ENCODE assay signal across 8 mouse cellular contexts in genomic region chr7:81109717-81110651, GRCm38 (mm10). TPM values are rescaled to one million over a fixed set of nuclear protein-coding genes. Genes with fewer than 3 reads are reported as not detected.
A peak's percentile ranks its signal among the peaks of the same experiment; 100 is the strongest.
DNase-seq lines count a peak whose midpoint lies in the region; ATAC-seq lines count a peak whose summit lies in the region.

No protein-coding gene starts in this region.

- H3K4me1 ChIP-seq in hindbrain, embryonic 16.5 days (ENCODE audit: control insufficient read depth, insufficient read depth, low read depth, low read length) = peaks cover 4% of the 10 kb centered on the region; the same call in 1 of the 2 replicates
- no peaks in the 10 kb centered on the region for H3K4me1 ChIP-seq in hindbrain, embryonic 11.5 days (replicated peaks; ENCODE audit: control insufficient read depth, insufficient read depth, low read length)
- H3K4me1 ChIP-seq in midbrain, embryonic 13.5 days (replicated peaks) = 0 out of 2 replicates have a peak, but pooled peaks cover 4% of the 10 kb centered on the region

- no peak overlapping the region for H3K9ac ChIP-seq in hindbrain, embryonic 16.5 days (ENCODE audit: low read depth, low read length)
- H3K9ac ChIP-seq in hindbrain, embryonic 11.5 days (ENCODE audit: low read depth, low read length) = no peak overlapping the region
- H3K9ac ChIP-seq in midbrain, embryonic 13.5 days (replicated peaks) = no peak overlapping the region

- WGBS in hindbrain, embryonic 16.5 days = 53% methylated on average over 9 of the region's 9 CpGs
- WGBS in hindbrain, embryonic 11.5 days = 65% methylated on average over 9 of the region's 9 CpGs
- 67% methylated on average over 9 of the region's 9 CpGs for WGBS in midbrain, embryonic 13.5 days

- no peaks in the 10 kb centered on the region for H3K9me3 ChIP-seq in hindbrain, embryonic 16.5 days (ENCODE audit: control insufficient read depth, low read length)
- no peaks in the 10 kb centered on the region for H3K9me3 ChIP-seq in hindbrain, embryonic 11.5 days (ENCODE audit: control insufficient read depth, low read length)
- no peaks in the 10 kb centered on the region for H3K9me3 ChIP-seq in midbrain, embryonic 13.5 days

- no peak overlapping the region for H3K4me2 ChIP-seq in hindbrain, embryonic 16.5 days (ENCODE audit: low read length)
- H3K4me2 ChIP-seq in hindbrain, embryonic 11.5 days (replicated peaks; ENCODE audit: low read depth, low read length) = no peak overlapping the region
- H3K4me2 ChIP-seq in midbrain, embryonic 13.5 days (replicated peaks) = no peak overlapping the region

- no peak overlapping the region; the same call in 1 of the 2 replicates for H3K27ac ChIP-seq in hindbrain, embryonic 16.5 days (ENCODE audit: low read depth, low read length)
- H3K27ac ChIP-seq in hindbrain, embryonic 11.5 days (ENCODE audit: low read depth, low read length) = no peak overlapping the region
- no peak overlapping the region for H3K27ac ChIP-seq in midbrain, embryonic 13.5 days

- peak; percentile 89 for ATAC-seq in hindbrain, embryonic 16.5 days
- ATAC-seq in hindbrain, embryonic 11.5 days (ENCODE audit: low FRiP score) = no peak
- no peak for ATAC-seq in midbrain, embryonic 13.5 days

- H3K4me3 ChIP-seq in hindbrain, embryonic 16.5 days (ENCODE audit: low read length) = no peak overlapping the region
- no peak overlapping the region for H3K4me3 ChIP-seq in hindbrain, embryonic 11.5 days (ENCODE audit: low read depth, low read length)
- H3K4me3 ChIP-seq in midbrain, embryonic 13.5 days (replicated peaks) = no peak overlapping the region

- no peak for DNase-seq in hindbrain, embryonic 11.5 days (ENCODE audit: low spot score)
- DNase-seq in adrenal gland, adult 8-10 months = peak; percentile 65
- peak; percentile 68 to 86 for DNase-seq in gastrocnemius, postnatal 36 days
- DNase-seq in kidney, postnatal 36 days = peak; percentile 46 to 61
- no peak for DNase-seq in thymus, postnatal 10 days (ENCODE audit: low spot score in 2 of 2)
- DNase-seq in spleen, postnatal 14 days (ENCODE audit: low spot score in 2 of 2) = no peak

- no peaks in the 10 kb centered on the region for H3K27me3 ChIP-seq in hindbrain, embryonic 16.5 days (replicated peaks; ENCODE audit: control insufficient read depth, insufficient read depth, low read length)
- no peaks in the 10 kb centered on the region for H3K27me3 ChIP-seq in hindbrain, embryonic 11.5 days (ENCODE audit: control insufficient read depth, insufficient read depth, low read length)
- no peaks in the 10 kb centered on the region for H3K27me3 ChIP-seq in midbrain, embryonic 13.5 days

- H3K36me3 ChIP-seq in hindbrain, embryonic 16.5 days (ENCODE audit: control insufficient read depth, insufficient read depth, low read length) = no peaks in the 10 kb centered on the region
- H3K36me3 ChIP-seq in hindbrain, embryonic 11.5 days (ENCODE audit: control insufficient read depth, insufficient read depth, low read length) = no peaks in the 10 kb centered on the region
- H3K36me3 ChIP-seq in midbrain, embryonic 13.5 days = no peaks in the 10 kb centered on the region

- intact Hi-C loops in gastrocnemius, postnatal 36 days (cut with DNase I) = no loop called here

RNA-seq across cellular contexts. Expression of gene Slc28a1, which starts 4.6 kb away (rescaled TPM):
- 0.05 TPM in 1 of 2 replicates, not detected in the other for polyA plus RNA-seq in hindbrain, embryonic 16.5 days (2015; fragmentation: Nextera tagmentation; extraction: Ambion mirVana)
- 0.06 TPM in 1 of 2 replicates, not detected in the other for polyA plus RNA-seq in hindbrain, embryonic 11.5 days (2014; fragmentation: Nextera tagmentation; extraction: Ambion mirVana)
- total RNA-seq in adrenal gland, adult 8-10 months (2022) = not detected
- total RNA-seq in gastrocnemius, postnatal 36 days (2021) = under 1 TPM; 0.20 to 0.36 TPM
- not detected in 2 replicates for polyA plus RNA-seq in midbrain, embryonic 13.5 days (2015; fragmentation: Nextera tagmentation; extraction: Ambion mirVana)

RNA-seq across cellular contexts. Expression of gene Alpk3, which starts 52.6 kb away (rescaled TPM):
- polyA plus RNA-seq in hindbrain, embryonic 16.5 days (2015; fragmentation: Nextera tagmentation; extraction: Ambion mirVana) = 0.10 and 0.27 TPM in 2 replicates
- 0.13 and 0.14 TPM in 2 replicates for polyA plus RNA-seq in hindbrain, embryonic 11.5 days (2014; fragmentation: Nextera tagmentation; extraction: Ambion mirVana)
- under 1 TPM; 0.12 to 0.24 (median 0.19) TPM for total RNA-seq in adrenal gland, adult 8-10 months (2022)
- 100 to 1,000 TPM; 201 to 258 TPM for total RNA-seq in gastrocnemius, postnatal 36 days (2021)
- polyA plus RNA-seq in midbrain, embryonic 13.5 days (2015; fragmentation: Nextera tagmentation; extraction: Ambion mirVana) = 0.04 and 0.08 TPM in 2 replicates

Comparison
In these comparisons a context has a peak if more than half of its experiments do, and no peak if none do; other contexts are left out.
1. DNase-seq: peak in adrenal gland, adult 8-10 months (single experiment), gastrocnemius, postnatal 36 days (2 of 2) and kidney, postnatal 36 days (2 of 2); none in hindbrain, embryonic 11.5 days (single experiment), thymus, postnatal 10 days (0 of 2) and spleen, postnatal 14 days (0 of 2).